Mouse (Mus musculus): ENCODE data around the gene Gm20388. TPM values are rescaled to one million over a fixed set of nuclear protein-coding genes. Genes with fewer than 3 reads are reported as not detected.

Gene Gm20388
- polyA plus RNA-seq, 1 experiment from 2014 or later = not detected

DNA sequence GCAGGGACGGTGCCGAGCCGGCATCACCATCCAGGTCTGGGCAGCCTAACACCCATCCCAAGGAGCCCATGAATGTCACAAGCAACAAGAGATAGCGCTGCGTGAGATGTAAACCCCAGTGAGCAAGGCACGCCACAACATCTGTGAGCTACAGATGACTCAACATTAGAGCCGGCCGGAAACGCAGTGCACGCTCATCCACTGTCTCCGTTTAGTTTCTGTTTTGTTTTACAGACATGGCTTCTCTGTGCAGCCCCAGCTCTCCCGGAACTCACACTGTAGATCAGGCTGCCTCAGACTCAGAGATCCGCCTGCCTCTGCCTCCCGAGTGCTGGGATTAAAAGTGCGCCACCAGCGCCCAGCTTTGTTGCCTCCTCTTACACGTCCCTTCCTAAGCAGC, 3376.7 kb downstream of the Gm20388 start:
- Histone ChIP-seq H3K27me3 (no peaks in the 10 kb centered on the region), H3K9ac (replicated peaks) (no peak overlapping the region), H3K4me2 (replicated peaks) (no peak overlapping the region), H3K27ac (replicated peaks) (no peak overlapping the region), H3K4me1 (no peaks in the 10 kb centered on the region), H3K4me3 (no peak overlapping the region), H3K36me3 (no peaks in the 10 kb centered on the region), H3K9me3 (no peaks in the 10 kb centered on the region)
- 94% methylated on average over 17 of the region's 17 CpGs for WGBS
- ATAC-seq (replicated peaks) = no peak

- no peak for ATAC-seq (replicated peaks)
- no peaks in the 10 kb centered on the region for H3K9me3 ChIP-seq
- WGBS = 66% methylated on average over 4 of the region's 4 CpGs
These were observed 3379.5 kb downstream of the Gm20388 start for GRCm38 (mm10) chr8:123290166-123290565.

DNA sequence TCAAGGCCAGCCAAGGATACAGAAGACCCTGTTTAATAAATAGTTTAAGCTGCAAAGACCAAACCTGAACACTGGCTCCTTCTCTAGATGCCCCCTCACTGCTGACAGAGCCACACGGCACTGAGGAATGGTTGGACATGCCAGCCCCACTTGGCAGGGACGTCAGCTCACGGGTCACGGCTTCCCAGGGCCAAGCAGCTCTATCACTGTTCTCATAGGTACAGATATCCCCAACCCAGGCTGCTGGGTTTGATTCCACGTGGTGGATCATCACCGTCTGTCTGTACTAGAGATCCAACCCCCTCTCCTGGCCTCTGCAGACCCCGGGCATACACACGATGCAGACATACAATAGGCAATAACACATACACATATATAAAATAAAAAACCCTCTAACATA, 3380.0 kb downstream of the Gm20388 start:
- WGBS = 95% methylated on average over 8 of the region's 8 CpGs
- no peaks in the 10 kb centered on the region for H3K9me3 ChIP-seq
- no peak for ATAC-seq (replicated peaks)
- H3K36me3 ChIP-seq = no peaks in the 10 kb centered on the region
- H3K4me3 ChIP-seq = no peak overlapping the region
- no peak overlapping the region for H3K9ac ChIP-seq (replicated peaks)
- H3K4me1 ChIP-seq = no peaks in the 10 kb centered on the region
- no peak overlapping the region for H3K4me2 ChIP-seq (replicated peaks)
- H3K27ac ChIP-seq (replicated peaks) = no peak overlapping the region
- H3K27me3 ChIP-seq = no peaks in the 10 kb centered on the region

More at GRCm38 (mm10) chr8:123290166-123290565, 3379.5 kb downstream of the Gm20388 start:
- Histone ChIP-seq H3K36me3 (no peaks in the 10 kb centered on the region), H3K4me1 (no peaks in the 10 kb centered on the region), H3K4me2 (replicated peaks) (no peak overlapping the region), H3K9ac (replicated peaks) (no peak overlapping the region), H3K27me3 (no peaks in the 10 kb centered on the region), H3K4me3 (no peak overlapping the region), H3K27ac (replicated peaks) (no peak overlapping the region)

GRCm38 (mm10) chr8:123291716-123292115, 3381.1 kb downstream of the Gm20388 start:
- no peak overlapping the region for H3K27ac ChIP-seq (replicated peaks)
- 92% methylated on average over 8 of the region's 8 CpGs for WGBS
- no peak overlapping the region for H3K9ac ChIP-seq (replicated peaks)
- H3K4me3 ChIP-seq = no peak overlapping the region
- H3K9me3 ChIP-seq = no peaks in the 10 kb centered on the region
- no peaks in the 10 kb centered on the region for H3K36me3 ChIP-seq
- no peaks in the 10 kb centered on the region for H3K27me3 ChIP-seq
- H3K4me1 ChIP-seq = no peaks in the 10 kb centered on the region
- ATAC-seq (replicated peaks) = no peak
- no peak overlapping the region for H3K4me2 ChIP-seq (replicated peaks)

- H3K4me1 ChIP-seq = no peaks in the 10 kb centered on the region
- no peaks in the 10 kb centered on the region for H3K9me3 ChIP-seq
- H3K4me3 ChIP-seq = no peak overlapping the region
- no peak overlapping the region for H3K4me2 ChIP-seq (replicated peaks)
- H3K27ac ChIP-seq (replicated peaks) = no peak overlapping the region
- WGBS = 89% methylated on average over 3 of the region's 3 CpGs
- no peaks in the 10 kb centered on the region for H3K36me3 ChIP-seq
- no peak overlapping the region for H3K9ac ChIP-seq (replicated peaks)
- no peaks in the 10 kb centered on the region for H3K27me3 ChIP-seq
- ATAC-seq (replicated peaks) = no peak
These were observed 3381.6 kb downstream of the Gm20388 start for GRCm38 (mm10) chr8:123292281-123292680.

DNA sequence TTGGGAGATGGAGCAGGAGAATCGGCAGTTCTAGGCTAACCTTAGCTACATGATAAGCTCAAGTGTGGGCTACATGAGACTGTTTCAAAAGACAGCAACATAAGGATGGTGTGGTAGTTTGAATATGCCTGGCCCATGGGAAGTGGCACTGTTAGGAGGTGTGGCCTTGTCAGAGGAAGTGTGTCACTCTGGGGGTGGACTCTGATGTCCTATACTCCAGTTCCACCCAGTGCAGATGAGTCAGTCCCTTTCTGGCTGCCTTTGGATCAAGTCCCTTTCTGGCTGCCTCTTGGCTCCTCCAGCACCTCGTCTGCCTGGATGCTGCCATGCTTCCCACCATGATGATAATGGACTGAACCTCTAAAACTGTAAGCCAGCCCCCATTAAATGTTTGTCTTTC, 3382.1 kb downstream of the Gm20388 start:
- ATAC-seq (replicated peaks) = no peak
- Histone ChIP-seq H3K27me3 (no peaks in the 10 kb centered on the region), H3K4me3 (no peak overlapping the region), H3K27ac (replicated peaks) (no peak overlapping the region), H3K4me2 (replicated peaks) (no peak overlapping the region), H3K4me1 (no peaks in the 10 kb centered on the region), H3K9ac (replicated peaks) (no peak overlapping the region), H3K36me3 (no peaks in the 10 kb centered on the region), H3K9me3 (no peaks in the 10 kb centered on the region)
- WGBS = 96% methylated on average over 2 of the region's 2 CpGs

DNA sequence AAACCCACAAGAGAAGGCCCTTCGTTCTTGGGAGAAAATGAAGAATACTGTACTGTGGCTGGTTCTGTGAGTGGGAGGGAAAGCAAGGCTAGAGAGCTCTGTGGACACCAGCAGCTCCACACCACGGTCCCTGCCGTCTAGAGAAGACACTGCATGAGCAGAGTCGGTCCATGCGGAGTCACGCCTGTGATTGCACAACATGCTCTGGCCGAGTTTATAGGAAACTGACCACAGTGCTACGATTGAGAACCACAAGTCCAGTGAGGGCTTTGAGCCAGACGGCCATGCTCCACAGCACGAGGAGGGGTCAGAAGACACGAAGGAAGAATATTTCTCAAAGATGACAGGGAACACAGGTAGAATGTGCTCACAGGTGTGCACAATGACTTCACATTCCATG, 3387.7 kb downstream of the Gm20388 start:
- H3K4me3 ChIP-seq = no peak overlapping the region
- no peaks in the 10 kb centered on the region for H3K4me1 ChIP-seq
- no peaks in the 10 kb centered on the region for H3K27me3 ChIP-seq
- no peaks in the 10 kb centered on the region for H3K9me3 ChIP-seq
- H3K27ac ChIP-seq (replicated peaks) = no peak overlapping the region
- H3K9ac ChIP-seq (replicated peaks) = no peak overlapping the region
- H3K36me3 ChIP-seq = no peaks in the 10 kb centered on the region
- no peak overlapping the region for H3K4me2 ChIP-seq (replicated peaks)
- no peak for ATAC-seq (replicated peaks)
- WGBS = 95% methylated on average over 11 of the region's 11 CpGs

GRCm38 (mm10) chr8:123308738-123309137, 3398.1 kb downstream of the Gm20388 start:
- Histone ChIP-seq H3K9ac (replicated peaks) (no peak overlapping the region), H3K27ac (replicated peaks) (no peak overlapping the region), H3K4me1 (no peaks in the 10 kb centered on the region), H3K36me3 (no peaks in the 10 kb centered on the region; the same call in 1 of the 2 replicates), H3K9me3 (no peaks in the 10 kb centered on the region), H3K4me3 (no peak overlapping the region), H3K27me3 (no peaks in the 10 kb centered on the region), H3K4me2 (replicated peaks) (no peak overlapping the region)
- 67% methylated on average over 4 of the region's 4 CpGs for WGBS
- ATAC-seq (replicated peaks) = no peak

GRCm38 (mm10) chr8:123317781-123318466, 3407.3 kb downstream of the Gm20388 start:
- Histone ChIP-seq H3K27me3 (no peaks in the 10 kb centered on the region), H3K27ac (replicated peaks) (no peak overlapping the region), H3K9me3 (no peaks in the 10 kb centered on the region), H3K4me1 (peaks cover 18% of the 10 kb centered on the region), H3K4me2 (replicated peaks) (peak overlapping the region; percentile 66), H3K36me3 (no peaks in the 10 kb centered on the region), H3K9ac (replicated peaks) (peak overlapping the region; percentile 46), H3K4me3 (peak overlapping the region; percentile 50)
- peak; percentile 73; the same call in 1 of the 2 replicates for ATAC-seq (replicated peaks)
- WGBS = 8% methylated on average over 21 of the region's 21 CpGs

DNA sequence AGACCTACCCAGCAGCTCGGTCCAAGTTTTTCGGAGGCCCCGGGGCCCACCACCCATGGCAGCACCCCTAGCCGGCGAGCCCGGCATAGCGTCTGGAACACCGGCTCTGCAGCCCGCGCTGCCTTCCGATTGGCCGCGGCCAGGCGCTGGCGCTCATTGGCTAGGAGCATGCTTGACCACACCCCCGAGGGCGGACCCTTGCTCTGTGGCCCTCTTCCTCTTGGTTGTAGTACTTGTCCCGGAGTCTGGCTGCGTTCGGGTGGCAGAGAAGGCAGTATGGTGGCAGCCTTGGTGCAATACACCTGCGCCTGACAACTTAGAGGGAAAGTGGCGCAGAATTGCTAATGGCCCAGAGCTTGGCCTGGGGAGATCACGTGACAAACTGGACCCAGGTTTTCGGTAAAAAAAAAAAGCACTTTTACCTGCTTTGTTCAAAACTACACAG, 3407.8 kb downstream of the Gm20388 start, which contains the start of gene Fanca:
Gene Fanca, minus strand, starts transcription at position 110 of the 445 bp plus-strand sequence.
- Histone ChIP-seq H3K27me3 (no peaks in the 10 kb centered on the region), H3K4me3 (peak within 1 kb of the TSS; percentile 50), H3K36me3 (no peaks in the 10 kb centered on the region), H3K4me1 (peaks cover 18% of the 10 kb centered on the region), H3K9me3 (no peaks in the 10 kb centered on the region), H3K4me2 (replicated peaks) (peak within 1 kb of the TSS; percentile 66), H3K27ac (replicated peaks) (no peak within 1 kb of the TSS), H3K9ac (replicated peaks) (peak within 1 kb of the TSS; percentile 46)
- peak; percentile 99 for ATAC-seq (replicated peaks)
- WGBS = under 1% methylated on average over 24 of the region's 24 CpGs

DNA sequence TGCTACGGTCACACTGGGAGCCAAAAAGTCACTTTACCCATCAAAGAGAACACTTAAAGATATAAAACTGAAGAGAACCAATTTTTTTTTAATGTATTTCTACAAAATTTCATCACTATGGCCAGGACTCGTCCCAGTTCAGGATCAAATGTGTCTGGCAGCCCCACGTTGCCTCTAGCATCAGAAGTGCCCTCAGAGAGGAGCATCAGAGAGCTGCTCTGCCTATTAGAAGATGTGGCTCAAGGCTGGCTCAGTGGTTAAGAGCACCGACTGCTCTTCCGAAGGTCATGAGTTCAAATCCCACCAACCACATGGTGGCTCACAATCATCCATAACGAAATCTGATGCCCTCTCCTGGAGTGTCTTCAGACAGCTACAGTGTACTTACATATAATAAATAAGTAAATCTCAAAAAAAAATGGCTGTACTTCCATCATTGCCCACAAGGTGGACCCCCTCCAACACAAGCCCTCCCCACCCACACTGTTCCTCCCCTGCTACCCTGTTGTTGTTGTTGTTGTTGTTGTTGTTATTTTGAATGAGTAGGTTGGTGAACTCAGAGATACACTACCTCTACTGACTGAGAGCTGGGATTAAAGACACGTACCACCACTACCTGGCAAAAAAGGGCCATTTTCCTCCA, 3409.0 kb downstream of the Gm20388 start:
- Histone ChIP-seq H3K4me1 (peaks cover 18% of the 10 kb centered on the region), H3K9ac (replicated peaks) (no peak overlapping the region), H3K27me3 (no peaks in the 10 kb centered on the region), H3K9me3 (no peaks in the 10 kb centered on the region), H3K27ac (replicated peaks) (no peak overlapping the region), H3K4me2 (replicated peaks) (no peak overlapping the region), H3K4me3 (no peak overlapping the region), H3K36me3 (no peaks in the 10 kb centered on the region)
- 32% methylated on average over 7 of the region's 7 CpGs for WGBS
- no peak for ATAC-seq (replicated peaks)

DNA sequence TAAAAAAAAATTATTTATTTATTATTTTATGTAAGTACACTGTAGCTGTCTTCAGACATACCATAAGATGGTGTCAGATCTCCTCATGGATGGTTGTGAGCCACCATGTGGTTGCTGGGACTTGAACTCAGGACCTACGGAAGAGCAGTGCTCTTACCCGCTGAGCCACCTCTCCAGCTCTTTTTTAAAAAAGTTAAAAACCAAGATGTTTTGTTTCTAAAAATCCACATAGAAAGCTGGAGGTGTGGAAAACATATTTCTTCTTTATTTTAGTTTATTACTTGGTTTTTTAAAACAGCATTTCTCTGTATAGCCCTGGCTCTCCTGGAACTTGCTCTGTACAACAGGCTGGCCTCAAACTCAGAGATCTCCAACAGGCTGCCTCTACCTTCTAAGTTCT, 3417.9 kb downstream of the Gm20388 start:
- no peaks in the 10 kb centered on the region for H3K9me3 ChIP-seq
- H3K27ac ChIP-seq (replicated peaks) = no peak overlapping the region
- no peaks in the 10 kb centered on the region; the same call in 1 of the 2 replicates for H3K27me3 ChIP-seq
- no peak for ATAC-seq (replicated peaks)
- no peak overlapping the region for H3K4me2 ChIP-seq (replicated peaks)
- peaks cover 10% of the 10 kb centered on the region; the same call in 1 of the 2 replicates for H3K4me1 ChIP-seq
- H3K36me3 ChIP-seq = no peaks in the 10 kb centered on the region
- 95% methylated on average over 2 of the region's 2 CpGs for WGBS
- H3K4me3 ChIP-seq = no peak overlapping the region
- no peak overlapping the region for H3K9ac ChIP-seq (replicated peaks)

Measured in forebrain, embryonic 15.5 days (tissue).